Mouse (Mus musculus) liver, adult 2 months (tissue): ENCODE results near the gene Wap.

Experiments
- CTCF ChIP-seq: fragments of 200-500 bp; IDR thresholded peaks from 2 replicates; pipeline ENCODE4 v1.5.1; 2011; ENCODE audit warnings: low read depth, low read length, control low read depth
- POLR2A ChIP-seq: fragments of 200-500 bp; IDR thresholded peaks from 2 replicates; pipeline ENCODE4 v1.6.1; 2011; ENCODE audit warnings: low read length, control low read depth; ENCODE audit not compliant: insufficient read depth; ENCODE audit errors: extremely low read depth

DNA sequence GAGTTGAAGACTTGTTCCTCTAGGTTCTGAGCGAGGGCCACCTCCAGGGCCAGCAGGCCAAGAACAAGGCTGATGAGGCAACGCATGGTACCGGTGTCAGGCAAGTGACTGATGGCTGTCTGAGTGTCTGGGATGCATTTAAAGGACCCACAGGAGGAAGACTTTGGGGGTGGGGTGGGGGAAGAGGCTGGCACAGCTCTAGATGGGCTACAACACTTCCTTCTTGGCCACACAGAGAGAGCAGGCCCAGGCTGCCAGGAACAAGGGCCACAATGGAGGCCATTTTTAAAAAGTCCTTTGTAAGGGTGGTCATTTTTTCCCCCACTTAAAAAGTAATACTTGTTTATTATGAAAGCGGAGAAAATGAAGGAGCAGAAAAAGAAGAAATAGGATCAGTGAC is at the start of gene Wap:
- TF ChIP-seq CTCF (no peak), POLR2A (no peak)
